Mouse (Mus musculus) embryo, embryonic 10.5 days (tissue): ENCODE results near the gene C1qtnf1.

Experiments
- DNase-seq: peaks from one replicate; pipeline ENCODE4 v3.0.0-alpha.2; 2015; ENCODE audit warnings: low spot score

C1qtnf1 gene

GRCm38 (mm10) chr11:118473842-118474500 lies 46.0 kb downstream of the C1qtnf1 start:
- no peak for DNase-seq

DNA sequence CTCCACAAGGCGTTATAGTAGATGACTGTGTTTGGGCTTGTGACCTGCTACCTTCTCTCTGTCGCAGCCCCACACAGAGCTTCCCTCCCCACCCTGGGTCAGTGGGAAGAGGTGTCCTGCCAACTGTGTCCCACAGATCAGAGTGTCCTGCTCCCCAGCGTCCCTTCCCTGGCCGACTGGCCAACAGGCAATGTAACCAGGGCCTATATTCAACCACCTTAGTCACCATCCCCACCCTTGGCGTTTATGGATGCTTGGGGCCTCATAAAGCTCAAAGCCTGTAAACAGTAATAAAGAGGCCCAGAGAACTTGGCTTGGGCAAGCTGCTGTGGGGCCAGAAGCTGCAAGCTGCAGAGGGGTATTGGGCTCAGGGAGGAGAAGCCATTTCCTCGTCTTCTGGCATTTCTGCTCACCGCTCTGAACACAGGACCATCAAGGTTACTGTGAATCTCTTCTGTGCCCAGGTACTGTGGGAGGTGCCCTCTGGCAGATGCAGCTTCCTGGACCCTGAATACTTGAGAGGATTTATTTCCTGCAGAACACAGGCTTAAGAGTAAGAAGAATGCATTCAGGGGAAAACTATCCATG lies 47.6 kb downstream of the C1qtnf1 start:
- DNase-seq = no peak

GRCm38 (mm10) chr11:118476396-118477373 lies 48.7 kb downstream of the C1qtnf1 start, which contains the start of gene Engase:
TSS of gene Engase (plus strand) at chr11:118476829.
- DNase-seq = peak; percentile 97

- no peak for DNase-seq
Measured at GRCm38 (mm10) chr11:118479776-118480175, 51.8 kb downstream of the C1qtnf1 start.

- no peak for DNase-seq
Measured at GRCm38 (mm10) chr11:118481231-118481630, 53.2 kb downstream of the C1qtnf1 start.

DNA sequence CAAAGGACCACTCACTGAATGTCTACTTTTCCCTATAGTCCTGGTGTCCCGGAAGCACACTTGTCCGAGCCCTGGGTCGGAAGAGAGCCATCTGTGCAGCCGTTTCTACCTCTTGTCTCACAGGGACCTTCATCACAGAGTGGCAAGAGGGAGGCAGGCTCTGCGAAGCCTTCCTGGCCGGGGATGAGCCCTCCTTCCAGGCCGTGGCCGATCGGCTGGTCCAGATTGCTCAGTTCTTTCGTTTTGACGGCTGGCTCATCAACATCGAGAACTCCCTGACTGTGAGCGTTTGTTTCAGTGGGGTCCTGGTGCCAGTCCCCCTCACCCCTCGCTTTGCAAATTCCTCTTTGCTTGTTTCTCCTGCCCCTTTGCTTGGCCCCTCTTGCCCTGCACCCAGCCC lies 53.7 kb downstream of the C1qtnf1 start:
- no peak for DNase-seq

DNA sequence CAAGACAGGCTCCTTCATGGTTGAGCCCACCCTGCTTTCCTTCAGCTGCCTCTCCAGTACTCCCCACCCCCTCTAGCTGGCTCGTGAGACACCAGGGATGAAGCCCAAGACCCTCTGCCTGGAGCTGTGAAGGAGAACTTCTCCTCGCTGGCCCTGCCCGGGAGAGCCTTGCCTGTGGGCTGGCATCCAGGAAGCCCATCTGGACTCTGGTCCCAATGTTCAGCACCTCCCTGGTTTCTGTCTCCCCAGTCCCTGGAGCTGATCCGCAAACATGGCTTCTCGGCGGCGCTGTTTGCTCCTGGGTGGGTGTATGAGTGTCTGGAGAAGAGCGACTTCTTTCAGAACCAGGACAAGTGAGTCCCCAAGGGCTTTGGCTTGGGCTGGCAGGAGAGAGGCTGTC lies 56.2 kb downstream of the C1qtnf1 start:
- DNase-seq = no peak

DNA sequence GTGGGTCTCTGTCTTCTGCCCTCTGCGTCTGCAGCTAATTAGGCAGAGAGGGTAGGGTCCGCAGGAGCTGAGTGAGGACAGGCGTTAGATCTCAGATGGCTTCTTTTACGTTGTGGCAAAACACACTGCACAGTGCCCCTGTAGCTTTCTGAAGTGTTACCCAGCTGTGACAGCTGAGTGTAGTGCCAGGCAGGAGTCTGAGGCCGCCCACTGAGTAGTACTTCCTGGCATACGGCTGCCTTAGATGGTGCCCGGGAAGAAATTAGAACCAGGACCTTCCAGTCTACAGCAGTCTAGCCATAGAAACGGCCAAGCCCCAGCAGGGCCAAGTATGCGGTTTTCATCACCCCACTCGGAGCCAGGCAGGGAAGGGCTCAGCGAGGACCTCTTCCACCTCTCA lies 57.3 kb downstream of the C1qtnf1 start:
- DNase-seq = no peak

DNA sequence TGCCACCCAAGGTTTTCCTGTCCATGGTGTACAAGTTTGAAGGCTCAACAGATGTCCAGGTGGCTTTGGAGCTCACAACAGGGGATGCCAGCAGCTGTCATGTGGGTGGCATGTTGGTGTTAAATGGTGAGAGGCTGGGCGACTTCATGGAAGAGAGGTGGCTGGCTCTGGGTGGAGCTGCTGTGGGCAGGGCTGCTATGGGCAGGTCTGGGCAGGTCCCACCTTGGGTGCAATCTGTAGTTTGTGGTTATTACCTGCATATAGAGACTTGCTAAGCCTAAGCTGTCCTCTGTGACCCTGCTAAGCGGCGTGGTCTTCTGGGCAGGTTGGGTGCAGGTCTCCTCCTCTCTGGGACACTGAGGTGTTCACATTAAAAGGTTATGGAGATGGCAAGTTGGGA lies 57.8 kb downstream of the C1qtnf1 start:
- no peak for DNase-seq

- no peak for DNase-seq
Measured at GRCm38 (mm10) chr11:118486281-118486680, 58.3 kb downstream of the C1qtnf1 start.

DNA sequence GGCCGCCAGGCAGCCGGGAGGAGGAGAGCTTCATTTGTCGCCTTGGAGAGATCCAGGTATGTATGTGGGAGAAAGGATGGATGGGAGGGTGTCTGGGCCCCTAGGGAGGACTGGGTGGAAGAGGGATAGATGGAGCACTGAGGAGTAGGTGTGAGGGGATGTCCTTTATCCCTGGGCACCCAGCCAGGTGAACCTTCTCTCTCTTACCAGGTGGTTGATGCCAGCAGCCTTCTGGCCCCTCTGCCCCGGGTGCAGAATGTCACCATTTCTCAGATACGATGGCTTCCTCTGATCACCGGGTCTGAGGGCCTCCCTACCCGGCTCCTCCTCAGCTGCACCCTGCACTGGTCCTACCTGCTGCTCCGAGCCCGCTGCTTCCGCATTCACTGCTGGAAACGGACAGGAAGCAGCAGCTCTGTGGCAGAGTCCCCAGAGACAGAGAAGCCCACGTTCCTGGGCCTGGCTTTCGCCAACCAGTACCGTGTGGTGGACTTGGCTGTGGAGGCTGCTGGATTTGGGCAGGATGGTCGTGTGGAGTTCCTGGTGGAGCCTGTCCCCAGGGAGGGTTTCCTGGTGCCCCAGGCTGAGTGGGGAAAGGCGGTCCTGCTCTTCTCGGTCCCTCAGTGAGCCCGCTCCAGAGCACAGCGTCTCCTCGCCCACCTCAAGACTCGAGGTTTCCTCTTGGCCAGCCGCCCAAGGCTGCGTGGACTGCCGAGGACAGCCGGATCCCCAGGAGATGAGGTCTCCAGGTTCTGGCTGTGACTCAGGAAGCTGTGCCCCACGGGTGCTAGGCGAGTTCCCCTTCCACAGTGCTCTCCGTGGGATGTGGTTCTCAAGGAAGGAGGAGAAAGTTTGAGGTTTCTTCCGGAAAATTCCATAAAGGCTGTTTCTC lies 59.1 kb downstream of the C1qtnf1 start:
- no peak for DNase-seq

DNA sequence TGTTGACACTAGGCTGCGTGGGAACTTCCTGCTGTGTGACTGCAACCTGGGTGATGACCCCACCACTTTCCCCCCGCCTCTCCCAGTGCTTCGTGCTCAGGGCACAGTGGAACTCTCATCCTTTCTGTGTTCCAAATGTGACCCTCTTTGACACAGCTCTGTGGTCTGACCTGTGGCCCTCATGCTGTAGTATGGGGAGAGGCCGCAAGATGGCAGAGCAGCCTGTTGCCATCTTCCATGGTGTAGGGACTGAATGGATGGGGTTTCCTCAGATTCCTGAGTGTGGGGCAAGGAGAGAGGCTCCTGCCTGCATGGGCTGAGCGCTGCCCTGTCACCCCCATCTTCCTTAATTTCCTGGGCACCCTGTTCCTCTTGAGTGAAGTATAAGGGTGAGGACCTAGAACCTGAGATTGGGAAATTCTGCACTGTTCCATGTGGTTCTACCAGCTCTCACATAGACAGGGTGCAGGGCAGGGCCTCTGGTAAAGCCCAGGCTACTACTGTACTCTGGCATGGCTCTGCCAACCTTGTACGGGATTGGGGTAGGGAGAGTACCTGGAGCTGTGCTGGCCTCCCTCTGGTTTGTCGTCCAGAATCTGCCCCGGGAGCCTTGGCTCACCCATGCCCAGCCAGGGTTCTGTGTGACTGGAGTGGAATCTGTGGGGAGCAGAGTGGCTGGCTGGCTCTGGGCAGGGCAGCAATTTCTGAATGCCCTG lies 60.3 kb downstream of the C1qtnf1 start:
- no peak for DNase-seq

DNA sequence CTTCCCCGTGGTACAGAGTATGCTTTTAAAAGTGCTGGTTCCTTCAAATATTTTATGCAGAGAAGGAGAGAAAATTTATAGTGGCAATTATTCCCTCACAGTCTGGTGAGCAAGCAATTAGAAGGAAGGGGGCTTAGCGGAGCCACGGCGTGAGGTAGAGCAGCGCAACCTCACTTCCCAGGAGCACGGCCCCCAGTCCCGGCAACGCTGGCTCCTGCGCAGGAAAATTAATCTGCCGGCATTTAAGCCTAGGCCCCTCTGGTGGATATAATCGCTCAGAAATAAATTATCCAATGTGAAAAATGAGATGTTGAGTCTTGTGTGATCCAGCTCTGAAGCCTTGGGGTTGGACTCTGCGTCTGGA lies 60.9 kb downstream of the C1qtnf1 start:
- no peak for DNase-seq

- peak; percentile 80 for DNase-seq
Measured at GRCm38 (mm10) chr11:118490566-118491218, 62.7 kb downstream of the C1qtnf1 start.

- no peak for DNase-seq
Measured at GRCm38 (mm10) chr11:118491230-118491629, 63.2 kb downstream of the C1qtnf1 start.

- no peak for DNase-seq
Measured at GRCm38 (mm10) chr11:118493458-118493857, 65.5 kb downstream of the C1qtnf1 start.

GRCm38 (mm10) chr11:118494001-118494737 lies 66.2 kb downstream of the C1qtnf1 start:
- no peak for DNase-seq

- no peak for DNase-seq
Measured at GRCm38 (mm10) chr11:118495065-118495464, 67.1 kb downstream of the C1qtnf1 start.

GRCm38 (mm10) chr11:118496066-118496689 lies 68.2 kb downstream of the C1qtnf1 start:
- DNase-seq = no peak
